Mouse (Mus musculus): ENCODE results near the gene Amn.

GRCm38 (mm10) chr12:111249095-111249494 is 21.8 kb upstream of the Amn start:
- TF ChIP-seq GATA1 (IDR thresholded peaks at IDR 0.05; ENCODE audit: borderline replicate concordance, low read length), result no peak
- no peak for TF ChIP-seq FLI1 (IDR thresholded peaks at IDR 0.05; ENCODE audit: low read length)

Data from megakaryocyte, embryonic 14.5 days (primary cell).